Mouse (Mus musculus): ENCODE measurements around the gene Emilin1. TPM values are rescaled to one million over a fixed set of nuclear protein-coding genes. Genes with fewer than 3 reads are reported as not detected.

Gene Emilin1
- polyA plus RNA-seq, 1 experiment from 2014 or later = 79.7 TPM

GRCm38 (mm10) chr5:30949654-30950326, 36.6 kb downstream of the Emilin1 start:
- Histone ChIP-seq H3K4me2 (ENCODE audit: low read depth, low read length) (peak overlapping the region; percentile 74), H3K27me3 (ENCODE audit: control insufficient read depth, insufficient read depth, low read length) (peaks cover 3% of the 10 kb centered on the region), H3K27ac (replicated peaks; ENCODE audit: low read depth, low read length) (peak overlapping the region; percentile 16; the same call in 1 of the 2 replicates), H3K4me1 (ENCODE audit: control insufficient read depth, insufficient read depth, low read length) (no peaks in the 10 kb centered on the region), H3K4me3 (ENCODE audit: low read depth, low read length) (peak overlapping the region; percentile 35), H3K36me3 (replicated peaks; ENCODE audit: control insufficient read depth, insufficient read depth, low read depth, low read length) (peaks cover 7% of the 10 kb centered on the region), H3K9ac (replicated peaks; ENCODE audit: low read length) (peak overlapping the region; percentile 46), H3K9me3 (replicated peaks; ENCODE audit: control insufficient read depth, low read length) (no peaks in the 10 kb centered on the region)
- ATAC-seq (replicated peaks; ENCODE audit: insufficient number of reproducible peaks, low FRiP score, low TSS enrichment, low read depth) (peak; percentile 90), DNase-seq (ENCODE audit: low spot score) (peak; percentile 94)
- 0% methylated on average over 31 of the region's 31 CpGs for WGBS

GRCm38 (mm10) chr5:30950451-30950850, 37.2 kb downstream of the Emilin1 start:
- Histone ChIP-seq H3K27me3 (ENCODE audit: control insufficient read depth, insufficient read depth, low read length) (peaks cover under 1% of the 10 kb centered on the region), H3K36me3 (replicated peaks; ENCODE audit: control insufficient read depth, insufficient read depth, low read depth, low read length) (peaks cover 7% of the 10 kb centered on the region), H3K4me2 (ENCODE audit: low read depth, low read length) (peak overlapping the region; percentile 74), H3K9me3 (replicated peaks; ENCODE audit: control insufficient read depth, low read length) (no peaks in the 10 kb centered on the region), H3K9ac (replicated peaks; ENCODE audit: low read length) (no peak overlapping the region), H3K4me1 (ENCODE audit: control insufficient read depth, insufficient read depth, low read length) (no peaks in the 10 kb centered on the region), H3K27ac (replicated peaks; ENCODE audit: low read depth, low read length) (no peak overlapping the region), H3K4me3 (ENCODE audit: low read depth, low read length) (peak overlapping the region; percentile 35)
- 72% methylated on average over 4 of the region's 4 CpGs for WGBS
- ATAC-seq (replicated peaks; ENCODE audit: insufficient number of reproducible peaks, low FRiP score, low TSS enrichment, low read depth) = peak; percentile 12; the same call in 1 of the 2 replicates
- no peak for DNase-seq (ENCODE audit: low spot score)

- H3K9ac ChIP-seq (replicated peaks; ENCODE audit: low read length) = no peak overlapping the region
Observed at GRCm38 (mm10) chr5:30950922-30951321, 37.7 kb downstream of the Emilin1 start.

GRCm38 (mm10) chr5:30951706-30952105, 38.5 kb downstream of the Emilin1 start:
- 86% methylated on average over 6 of the region's 6 CpGs for WGBS

More at GRCm38 (mm10) chr5:30950922-30951321, 37.7 kb downstream of the Emilin1 start:
- Histone ChIP-seq H3K4me1 (ENCODE audit: control insufficient read depth, insufficient read depth, low read length) (no peaks in the 10 kb centered on the region), H3K27me3 (ENCODE audit: control insufficient read depth, insufficient read depth, low read length) (no peaks in the 10 kb centered on the region; the same call in 1 of the 2 replicates), H3K36me3 (replicated peaks; ENCODE audit: control insufficient read depth, insufficient read depth, low read depth, low read length) (peaks cover 7% of the 10 kb centered on the region), H3K4me2 (ENCODE audit: low read depth, low read length) (no peak overlapping the region), H3K4me3 (ENCODE audit: low read depth, low read length) (no peak overlapping the region), H3K9me3 (replicated peaks; ENCODE audit: control insufficient read depth, low read length) (no peaks in the 10 kb centered on the region), H3K27ac (replicated peaks; ENCODE audit: low read depth, low read length) (no peak overlapping the region)
- ATAC-seq (replicated peaks; ENCODE audit: insufficient number of reproducible peaks, low FRiP score, low TSS enrichment, low read depth) (no peak), DNase-seq (ENCODE audit: low spot score) (no peak)
- WGBS = 87% methylated on average over 2 of the region's 2 CpGs

GRCm38 (mm10) chr5:30952551-30952950, 39.3 kb downstream of the Emilin1 start:
- Histone ChIP-seq H3K9ac (replicated peaks; ENCODE audit: low read length) (no peak overlapping the region), H3K4me3 (ENCODE audit: low read depth, low read length) (no peak overlapping the region), H3K4me1 (ENCODE audit: control insufficient read depth, insufficient read depth, low read length) (no peaks in the 10 kb centered on the region), H3K27me3 (ENCODE audit: control insufficient read depth, insufficient read depth, low read length) (no peaks in the 10 kb centered on the region; the same call in 1 of the 2 replicates), H3K4me2 (ENCODE audit: low read depth, low read length) (no peak overlapping the region), H3K27ac (replicated peaks; ENCODE audit: low read depth, low read length) (no peak overlapping the region), H3K36me3 (replicated peaks; ENCODE audit: control insufficient read depth, insufficient read depth, low read depth, low read length) (peaks cover 7% of the 10 kb centered on the region), H3K9me3 (replicated peaks; ENCODE audit: control insufficient read depth, low read length) (no peaks in the 10 kb centered on the region)
- DNase-seq (ENCODE audit: low spot score) (no peak), ATAC-seq (replicated peaks; ENCODE audit: insufficient number of reproducible peaks, low FRiP score, low TSS enrichment, low read depth) (no peak)
- WGBS = 85% methylated on average over 5 of the region's 5 CpGs

More at GRCm38 (mm10) chr5:30951706-30952105, 38.5 kb downstream of the Emilin1 start:
- no peak for ATAC-seq (replicated peaks; ENCODE audit: insufficient number of reproducible peaks, low FRiP score, low TSS enrichment, low read depth)
- Histone ChIP-seq H3K9ac (replicated peaks; ENCODE audit: low read length) (no peak overlapping the region), H3K4me3 (ENCODE audit: low read depth, low read length) (no peak overlapping the region), H3K27me3 (ENCODE audit: control insufficient read depth, insufficient read depth, low read length) (no peaks in the 10 kb centered on the region; the same call in 1 of the 2 replicates), H3K9me3 (replicated peaks; ENCODE audit: control insufficient read depth, low read length) (no peaks in the 10 kb centered on the region), H3K4me1 (ENCODE audit: control insufficient read depth, insufficient read depth, low read length) (no peaks in the 10 kb centered on the region), H3K4me2 (ENCODE audit: low read depth, low read length) (no peak overlapping the region), H3K27ac (replicated peaks; ENCODE audit: low read depth, low read length) (no peak overlapping the region), H3K36me3 (replicated peaks; ENCODE audit: control insufficient read depth, insufficient read depth, low read depth, low read length) (peaks cover 7% of the 10 kb centered on the region)
- DNase-seq (ENCODE audit: low spot score) = no peak

- DNase-seq (ENCODE audit: low spot score) (no peak), ATAC-seq (replicated peaks; ENCODE audit: insufficient number of reproducible peaks, low FRiP score, low TSS enrichment, low read depth) (no peak)
- H3K4me1 ChIP-seq (ENCODE audit: control insufficient read depth, insufficient read depth, low read length) = peaks cover 5% of the 10 kb centered on the region; the same call in 1 of the 2 replicates
- H3K27me3 ChIP-seq (ENCODE audit: control insufficient read depth, insufficient read depth, low read length) = no peaks in the 10 kb centered on the region; the same call in 1 of the 2 replicates
- H3K27ac ChIP-seq (replicated peaks; ENCODE audit: low read depth, low read length) = no peak overlapping the region
- no peak overlapping the region for H3K4me2 ChIP-seq (ENCODE audit: low read depth, low read length)
- H3K4me3 ChIP-seq (ENCODE audit: low read depth, low read length) = no peak overlapping the region
- 96% methylated on average over 6 of the region's 6 CpGs for WGBS
- peaks cover 7% of the 10 kb centered on the region for H3K36me3 ChIP-seq (replicated peaks; ENCODE audit: control insufficient read depth, insufficient read depth, low read depth, low read length)
- H3K9ac ChIP-seq (replicated peaks; ENCODE audit: low read length) = no peak overlapping the region
- no peaks in the 10 kb centered on the region for H3K9me3 ChIP-seq (replicated peaks; ENCODE audit: control insufficient read depth, low read length)
Observed at GRCm38 (mm10) chr5:30954065-30954464, 40.9 kb downstream of the Emilin1 start.

GRCm38 (mm10) chr5:30954556-30954955, 41.4 kb downstream of the Emilin1 start:
- Histone ChIP-seq H3K27me3 (ENCODE audit: control insufficient read depth, insufficient read depth, low read length) (no peaks in the 10 kb centered on the region), H3K4me1 (ENCODE audit: control insufficient read depth, insufficient read depth, low read length) (peaks cover 8% of the 10 kb centered on the region), H3K4me3 (ENCODE audit: low read depth, low read length) (no peak overlapping the region), H3K36me3 (replicated peaks; ENCODE audit: control insufficient read depth, insufficient read depth, low read depth, low read length) (peaks cover 7% of the 10 kb centered on the region), H3K27ac (replicated peaks; ENCODE audit: low read depth, low read length) (no peak overlapping the region), H3K9me3 (replicated peaks; ENCODE audit: control insufficient read depth, low read length) (no peaks in the 10 kb centered on the region), H3K4me2 (ENCODE audit: low read depth, low read length) (no peak overlapping the region), H3K9ac (replicated peaks; ENCODE audit: low read length) (no peak overlapping the region)
- DNase-seq (ENCODE audit: low spot score) = no peak
- no peak for ATAC-seq (replicated peaks; ENCODE audit: insufficient number of reproducible peaks, low FRiP score, low TSS enrichment, low read depth)
- 96% methylated on average over 9 of the region's 9 CpGs for WGBS

- Histone ChIP-seq H3K27ac (replicated peaks; ENCODE audit: low read depth, low read length) (no peak overlapping the region), H3K4me3 (ENCODE audit: low read depth, low read length) (no peak overlapping the region), H3K4me1 (ENCODE audit: control insufficient read depth, insufficient read depth, low read length) (peaks cover 8% of the 10 kb centered on the region), H3K27me3 (ENCODE audit: control insufficient read depth, insufficient read depth, low read length) (no peaks in the 10 kb centered on the region), H3K4me2 (ENCODE audit: low read depth, low read length) (no peak overlapping the region), H3K9ac (replicated peaks; ENCODE audit: low read length) (no peak overlapping the region), H3K9me3 (replicated peaks; ENCODE audit: control insufficient read depth, low read length) (no peaks in the 10 kb centered on the region), H3K36me3 (replicated peaks; ENCODE audit: control insufficient read depth, insufficient read depth, low read depth, low read length) (peaks cover 7% of the 10 kb centered on the region)
- DNase-seq (ENCODE audit: low spot score) (no peak), ATAC-seq (replicated peaks; ENCODE audit: insufficient number of reproducible peaks, low FRiP score, low TSS enrichment, low read depth) (no peak)
- 96% methylated on average over 6 of the region's 6 CpGs for WGBS
Observed at GRCm38 (mm10) chr5:30955751-30956150, 42.5 kb downstream of the Emilin1 start.

Measured in embryonic facial prominence, embryonic 11.5 days (tissue).